Mouse (Mus musculus) thymus, postnatal 0 days (tissue): ENCODE measurements around the gene Slc38a7. TPM values are rescaled to one million over a fixed set of nuclear protein-coding genes. Genes with fewer than 3 reads are reported as not detected.
A peak's percentile ranks its signal among the peaks of the same experiment; 100 is the strongest.
"Not testable (repeated sequence)": the region's sequence is repeated elsewhere in the genome, so short reads cannot be mapped to it uniquely, and the experiment has no call there.

ENCODE experiments used
- DNase-seq: peaks from one replicate; pipeline ENCODE4 v3.0.0-alpha.2; 2015; ENCODE audit warnings: low spot score
- polyA plus RNA-seq: library from polyadenylated mRNA; unstranded; fragments of >200 nt; fragmentation: Nextera tagmentation; extraction: Ambion mirVana; gene quantifications from 2 replicates; pipeline ENCODE4 v1.2.1, GENCODE M21; 2015

Slc38a7 gene
- 6.4 and 6.9 TPM in 2 replicates for polyA plus RNA-seq

GRCm38 (mm10) chr8:95853102-95853843 lies at the start of gene Slc38a7:
Gene Slc38a7 (minus strand): TSS chr8:95853539.
- DNase-seq: peak; percentile 77

DNA sequence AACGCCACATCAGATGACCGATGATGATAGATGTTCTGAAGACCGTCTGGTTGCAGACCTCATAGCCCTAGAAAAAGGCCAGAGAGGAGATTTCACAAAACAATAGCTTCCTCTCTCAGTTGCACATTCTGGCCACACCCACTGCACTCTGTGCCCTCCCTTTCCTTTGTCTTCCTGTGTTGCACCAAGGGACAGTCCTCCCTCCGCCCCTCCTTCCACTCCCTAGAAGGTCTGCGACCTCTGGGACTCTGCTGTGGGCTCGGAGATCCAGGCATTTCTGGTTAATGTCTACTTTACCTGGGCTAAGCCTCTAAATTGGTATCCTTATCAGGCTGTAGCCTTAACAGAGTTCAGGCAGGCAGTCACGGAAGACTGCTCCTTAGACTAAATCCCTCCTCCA lies 48.5 kb upstream of the Slc38a7 start:
- DNase-seq: no peak

GRCm38 (mm10) chr8:95893701-95894100 lies 40.4 kb upstream of the Slc38a7 start:
- DNase-seq: no peak

GRCm38 (mm10) chr8:95888285-95889136 lies 35.2 kb upstream of the Slc38a7 start, which contains the start of gene Got2:
Gene Got2 (minus strand): TSS chr8:95888547.
- peak; percentile 91 for DNase-seq

- peak; percentile 50 for DNase-seq
These were observed 34.4 kb upstream of the Slc38a7 start for GRCm38 (mm10) chr8:95887578-95888284.

DNA sequence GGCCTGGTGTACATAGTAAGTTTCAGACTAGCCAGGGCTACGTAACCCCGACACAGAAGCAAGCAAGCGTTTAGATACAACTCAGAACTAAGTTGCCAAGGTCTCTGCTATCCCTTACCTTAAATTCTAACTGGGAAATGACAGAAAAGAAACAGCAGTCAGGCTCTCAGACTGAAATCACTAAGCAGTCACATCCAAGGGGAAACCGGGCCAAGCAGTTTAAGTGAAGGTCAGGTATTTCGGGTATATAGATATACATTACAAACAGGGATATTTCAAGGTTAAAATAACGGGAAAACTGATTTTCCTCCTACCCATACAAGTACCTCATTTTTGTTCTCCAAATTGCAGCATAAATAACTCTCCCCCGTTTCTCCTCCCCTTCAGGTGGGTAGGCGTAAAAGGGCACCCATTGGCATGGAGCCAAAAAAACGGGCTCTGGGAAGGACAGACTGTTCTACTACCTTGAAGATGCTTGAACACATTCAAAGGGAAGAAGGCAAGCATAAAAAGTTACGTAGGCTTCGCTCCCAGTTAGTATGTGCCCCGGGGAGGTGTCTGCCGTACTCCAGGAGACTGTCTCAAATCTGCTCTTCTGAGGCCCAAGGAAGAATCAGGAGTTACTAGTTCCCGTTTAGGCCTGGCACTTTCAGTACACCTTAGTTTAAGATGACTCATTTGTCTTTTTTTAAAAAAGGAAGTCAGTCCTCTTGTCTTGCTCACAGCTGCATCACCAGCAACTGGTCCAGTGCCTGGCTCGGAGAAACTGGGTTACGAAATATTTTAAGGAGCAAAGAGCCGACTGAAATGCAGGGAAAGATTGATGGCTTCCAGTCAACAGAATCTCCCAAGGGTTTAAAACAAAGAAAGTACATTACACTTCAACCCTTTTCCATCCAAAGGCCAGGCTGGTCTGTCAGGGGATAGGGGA lies 33.6 kb upstream of the Slc38a7 start:
- no peak for DNase-seq

DNA sequence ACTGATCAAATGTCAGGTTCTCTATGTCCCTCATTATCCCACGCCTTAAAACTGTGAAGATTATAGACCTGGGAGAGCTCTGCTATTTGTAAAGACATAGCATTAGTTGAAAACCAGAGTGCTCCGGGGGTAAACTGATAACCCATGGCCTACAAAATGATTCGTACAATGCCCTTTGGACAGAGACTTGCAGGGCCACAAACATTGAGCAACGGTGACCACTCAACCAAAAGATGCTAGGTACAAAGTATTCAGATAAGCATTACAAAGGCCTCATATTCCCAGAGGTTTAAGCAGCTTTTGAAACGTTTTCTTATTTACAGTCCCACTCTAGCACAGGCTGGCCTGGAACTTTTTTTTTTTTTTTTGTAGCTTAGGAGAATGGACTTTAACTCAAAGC lies 32.6 kb upstream of the Slc38a7 start:
- no peak for DNase-seq

DNA sequence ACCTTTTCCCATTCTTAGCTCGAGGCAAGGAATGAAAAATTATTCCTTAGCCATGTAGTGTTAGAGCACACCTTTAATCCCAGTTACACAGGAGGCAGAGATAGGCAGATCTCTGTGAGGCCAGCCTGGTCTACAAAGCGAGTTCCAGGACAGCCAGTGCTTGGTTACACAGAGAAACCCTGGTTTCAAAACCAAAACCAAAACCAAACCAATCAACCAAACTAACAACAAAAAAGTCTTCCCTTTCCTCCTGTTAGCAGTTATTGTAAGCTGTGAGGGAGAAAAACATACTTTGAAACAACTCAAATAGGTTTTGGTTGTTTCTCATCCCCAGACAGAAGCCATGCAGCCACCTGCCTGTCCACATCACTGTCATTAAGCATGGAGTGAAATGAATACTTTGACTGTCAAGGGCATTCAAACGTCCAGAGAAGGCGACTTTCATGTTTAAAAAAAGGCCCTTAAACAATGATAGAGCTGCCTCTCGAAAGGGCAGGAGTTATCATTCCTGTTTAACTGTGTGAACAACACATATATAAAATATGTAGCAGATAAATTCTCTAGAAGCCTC lies 32.0 kb upstream of the Slc38a7 start:
- DNase-seq: no peak

DNA sequence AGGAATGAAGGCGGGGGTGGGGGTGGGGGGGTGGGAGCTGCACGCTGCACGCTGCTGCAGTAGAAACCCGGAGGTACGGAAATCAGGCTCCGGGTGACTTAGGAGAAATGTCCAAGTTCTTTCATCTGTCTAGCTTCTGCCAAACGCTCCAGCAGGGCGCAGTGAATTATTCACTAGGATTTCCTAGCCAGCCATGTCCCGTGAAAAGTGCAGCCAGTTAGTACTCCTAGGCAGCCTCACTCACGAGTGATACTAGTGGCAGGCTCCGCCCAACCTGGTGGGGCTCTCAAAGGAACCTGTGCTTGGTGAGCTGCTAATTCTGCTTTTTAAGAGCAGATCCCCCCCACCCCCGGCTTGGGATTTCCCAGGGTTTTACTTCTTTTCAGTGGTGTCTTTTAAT lies 31.2 kb upstream of the Slc38a7 start:
- DNase-seq: no peak

DNA sequence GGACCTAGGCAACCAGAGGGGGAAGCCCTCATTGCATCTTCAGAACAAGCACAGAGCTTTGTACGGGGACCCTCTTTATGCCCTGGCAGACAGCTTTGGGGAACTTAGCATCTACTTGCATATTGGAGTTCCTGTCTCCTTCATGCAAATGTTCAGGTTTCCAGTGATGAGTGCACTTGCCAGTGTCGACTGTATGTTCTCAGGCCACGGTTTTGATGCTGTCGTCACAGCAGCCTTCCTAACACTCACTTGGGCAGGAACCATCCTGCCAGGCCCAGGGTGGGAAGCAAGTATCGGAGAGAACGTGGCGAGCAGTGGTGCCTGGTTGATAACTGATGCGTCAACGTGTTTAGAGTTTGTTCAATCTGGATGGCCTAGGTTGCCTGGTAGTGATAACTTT lies 28.9 kb upstream of the Slc38a7 start:
- no peak for DNase-seq

GRCm38 (mm10) chr8:95881576-95881975 lies 28.2 kb upstream of the Slc38a7 start:
- DNase-seq: no peak

GRCm38 (mm10) chr8:95879823-95880222 lies 26.5 kb upstream of the Slc38a7 start:
- no peak for DNase-seq

DNA sequence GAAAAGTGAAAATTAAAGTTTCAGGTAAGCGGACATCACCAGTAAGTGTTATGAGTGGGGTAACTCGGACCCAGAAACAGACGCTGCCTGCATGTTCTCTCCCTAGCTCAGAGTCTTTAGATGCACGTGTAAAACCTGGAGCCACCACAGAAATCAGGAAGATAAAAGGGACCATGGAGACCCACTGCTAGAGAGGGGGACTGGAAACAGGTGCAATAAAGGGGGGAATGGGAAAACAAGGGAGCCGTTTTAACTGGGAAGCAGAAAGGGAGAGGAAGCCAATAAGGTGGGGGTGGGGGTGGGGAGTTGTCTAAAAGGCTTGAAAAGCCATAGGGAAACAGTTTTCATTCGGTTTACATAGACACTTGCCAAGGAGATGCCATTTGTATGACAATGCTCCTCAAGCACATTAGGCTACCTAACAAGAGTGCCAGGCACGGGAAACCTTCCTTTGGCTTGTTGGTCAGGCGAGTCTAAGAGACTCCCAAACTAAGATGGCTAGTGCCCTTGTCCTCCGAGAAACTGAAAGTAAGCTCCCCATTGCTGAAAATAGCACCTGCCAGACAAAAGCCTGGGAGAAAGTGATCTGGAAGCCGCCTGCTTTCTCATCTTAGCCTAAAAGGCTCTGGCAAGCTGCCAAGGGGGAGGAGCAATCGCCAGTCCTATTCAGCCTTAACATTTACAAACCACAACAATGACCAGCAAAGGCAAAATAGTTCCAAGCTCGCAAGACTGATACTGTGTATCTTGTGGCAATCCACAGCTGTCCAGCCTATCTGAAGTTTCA lies 25.0 kb upstream of the Slc38a7 start:
- no peak for DNase-seq

- DNase-seq: no peak
These were observed 21.9 kb upstream of the Slc38a7 start for GRCm38 (mm10) chr8:95875270-95875669.

DNA sequence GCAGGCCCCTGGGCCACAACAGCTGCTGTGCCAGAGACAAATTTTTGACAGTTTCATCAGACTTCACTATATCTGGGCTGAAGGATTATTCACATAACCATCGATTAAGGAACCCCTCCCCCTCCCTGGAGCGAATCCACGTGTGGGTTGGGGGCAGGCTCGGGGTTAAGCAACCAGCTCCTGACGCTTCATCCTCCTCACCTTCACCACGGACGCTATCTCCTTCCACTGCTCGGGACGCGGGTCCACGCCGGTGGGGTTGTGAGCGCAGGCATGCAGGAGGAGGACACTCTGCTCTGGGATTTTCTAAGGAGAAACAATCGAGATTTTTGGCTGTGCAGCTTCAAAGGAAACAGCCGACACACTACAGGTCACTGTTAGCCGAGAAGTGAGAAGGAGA lies 18.4 kb upstream of the Slc38a7 start:
- no peak for DNase-seq

DNA sequence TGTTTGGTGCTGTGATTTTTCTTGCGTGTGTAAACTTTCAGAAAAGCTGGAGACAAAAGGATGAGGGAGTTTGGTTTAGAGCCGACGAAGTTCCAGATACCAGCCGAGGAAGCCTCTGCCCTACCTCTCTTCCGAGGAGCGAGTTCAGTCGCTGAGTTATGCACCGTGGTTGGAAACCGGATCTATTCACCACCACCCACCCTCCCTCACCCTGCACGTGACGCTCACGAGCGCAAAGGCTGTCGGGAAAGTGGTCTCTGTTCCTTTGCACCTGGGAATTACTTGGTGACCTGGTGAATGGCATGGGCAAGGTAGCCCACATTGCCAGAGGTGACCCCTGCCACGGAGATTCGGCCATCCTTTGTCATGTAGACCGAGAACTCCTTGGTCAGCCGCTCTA lies 11.5 kb upstream of the Slc38a7 start:
- DNase-seq: not testable (repeated sequence)

GRCm38 (mm10) chr8:95863761-95864440 lies 10.6 kb upstream of the Slc38a7 start:
- DNase-seq: not testable (repeated sequence)

- DNase-seq: no peak
These were observed 835 bp upstream of the Slc38a7 start for GRCm38 (mm10) chr8:95854174-95854573.

DNA sequence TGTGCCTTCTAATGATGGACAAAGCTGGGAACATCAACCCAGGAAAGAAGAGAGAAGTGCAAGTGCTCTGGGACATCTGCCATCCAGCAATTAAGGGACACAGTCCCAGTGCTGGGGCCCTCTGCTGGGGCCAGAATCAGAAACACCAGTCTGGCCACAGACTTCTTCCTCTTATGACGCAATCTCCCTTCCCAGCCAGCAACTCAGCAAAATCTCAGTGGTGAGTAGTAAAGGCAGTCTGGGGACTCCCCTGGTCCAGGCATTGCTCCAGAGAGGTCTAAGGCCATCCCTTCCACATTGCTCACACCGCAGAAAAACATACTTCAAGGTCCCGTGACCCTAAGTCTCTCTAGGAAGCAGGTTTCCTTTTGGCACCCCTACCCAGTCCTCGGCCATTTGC lies 1.0 kb downstream of the Slc38a7 start:
- DNase-seq: no peak
